Mouse (Mus musculus) bone marrow macrophage, adult 2 months (primary cell): Measurements from ENCODE around the gene Surf6.
"Not testable (repeated sequence)": the region's sequence is repeated elsewhere in the genome, so short reads cannot be mapped to it uniquely, and the experiment has no call there.

ENCODE experiments used
- CTCF ChIP-seq: IDR thresholded peaks from 2 replicates; pipeline ENCODE4 v1.5.1; 2012; ENCODE audit warnings: low read depth, mild to moderate bottlenecking, low read length, moderate library complexity
- POLR2A ChIP-seq: IDR thresholded peaks from 2 replicates; pipeline ENCODE4 v1.6.1; 2012; ENCODE audit warnings: mild to moderate bottlenecking, low read depth, low read length, borderline replicate concordance

GRCm38 (mm10) chr2:26886170-26886569 is 16.5 kb downstream of the Surf6 start:
- not testable (repeated sequence) for TF ChIP-seq CTCF, POLR2A
